Mouse (Mus musculus) CD4-positive helper T cell, adult 2 months (primary cell): ENCODE data around the gene Serhl.

Source experiments
- DNase-seq: peaks from one replicate; pipeline ENCODE4 v3.0.0-alpha.2; 2012; ENCODE audit warnings: low read depth, missing footprints, low spot score

Serhl gene

GRCm38 (mm10) chr15:83084022-83084640 is 5.2 kb upstream of the Serhl start:
- peak; percentile 67 for DNase-seq

- peak; percentile 69 for DNase-seq
Observed at GRCm38 (mm10) chr15:83085901-83086300, 3.4 kb upstream of the Serhl start.

GRCm38 (mm10) chr15:83086636-83087328 is 2.5 kb upstream of the Serhl start:
- no peak for DNase-seq

- DNase-seq, result no peak
Observed at GRCm38 (mm10) chr15:83088495-83089428, 544 bp upstream of the Serhl start.

- DNase-seq, result no peak
Observed at GRCm38 (mm10) chr15:83090874-83091273, 1.6 kb downstream of the Serhl start.

GRCm38 (mm10) chr15:83093687-83094086 is 4.4 kb downstream of the Serhl start:
- no peak for DNase-seq

- DNase-seq, result peak; percentile 28
Observed at GRCm38 (mm10) chr15:83095950-83096349, 6.6 kb downstream of the Serhl start.

- peak; percentile 92 for DNase-seq
Observed at GRCm38 (mm10) chr15:83099533-83100331, 10.4 kb downstream of the Serhl start.

- DNase-seq, result no peak
Observed at GRCm38 (mm10) chr15:83100332-83100662, 11.0 kb downstream of the Serhl start.

GRCm38 (mm10) chr15:83103111-83103510 is 13.8 kb downstream of the Serhl start:
- DNase-seq, result no peak

GRCm38 (mm10) chr15:83106426-83106825 is 17.1 kb downstream of the Serhl start:
- no peak for DNase-seq

GRCm38 (mm10) chr15:83107814-83108213 is 18.5 kb downstream of the Serhl start:
- no peak for DNase-seq

- no peak for DNase-seq
Observed at GRCm38 (mm10) chr15:83111290-83111689, 22.0 kb downstream of the Serhl start.

GRCm38 (mm10) chr15:83111874-83112273 is 22.6 kb downstream of the Serhl start:
- no peak for DNase-seq

- DNase-seq, result peak; percentile 40
Observed at GRCm38 (mm10) chr15:83112898-83113297, 23.6 kb downstream of the Serhl start.

- no peak for DNase-seq
Observed at GRCm38 (mm10) chr15:83114106-83114505, 24.8 kb downstream of the Serhl start.

- no peak for DNase-seq
Observed at GRCm38 (mm10) chr15:83115071-83115470, 25.8 kb downstream of the Serhl start.

- peak; percentile 37 for DNase-seq
Observed at GRCm38 (mm10) chr15:83118360-83118759, 29.1 kb downstream of the Serhl start.

GRCm38 (mm10) chr15:83121709-83122565 is 32.6 kb downstream of the Serhl start:
- DNase-seq, result peak; percentile 83

GRCm38 (mm10) chr15:83122566-83123145 is 33.4 kb downstream of the Serhl start, which contains the start of gene Rrp7a:
TSS of gene Rrp7a (minus strand) at chr15:83122801.
- peak; percentile 85 for DNase-seq
